Mouse (Mus musculus): Measurements from ENCODE around the gene Rps6ka5.

DNA sequence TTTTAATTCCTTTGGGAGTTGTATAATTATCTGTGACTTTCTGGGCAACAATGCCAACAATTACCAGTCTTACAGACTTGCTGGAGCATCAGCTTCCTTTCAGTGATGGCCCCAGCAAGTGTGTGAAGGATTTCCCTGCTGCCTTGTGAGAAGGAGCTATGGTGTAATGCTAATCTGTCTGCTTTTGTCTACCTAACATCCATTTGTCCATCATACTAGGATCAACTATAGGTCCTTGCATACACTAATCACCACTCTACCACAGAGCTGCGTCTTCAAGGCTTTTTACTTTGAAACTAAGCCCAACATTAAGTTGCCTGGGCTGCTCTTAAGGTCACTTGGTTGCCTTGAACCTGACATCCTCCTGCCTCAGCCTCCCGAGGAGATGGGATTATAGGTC lies 112.9 kb downstream of the Rps6ka5 start:
- no peak for TF ChIP-seq CTCF (IDR thresholded peaks at IDR 0.05; ENCODE audit: low read depth, low read length)
- TF ChIP-seq POLR2A (IDR thresholded peaks at IDR 0.05; ENCODE audit: extremely low read depth, insufficient read depth, low read length) = no peak

Data from liver, adult 2 months (tissue).